Mouse (Mus musculus): ENCODE measurements at regions not wholly inside any gene's neighbourhood (a gene's known extent, or its start where the extent isn't known, plus 50 kb on each side); places are given as distances from the start of the nearest gene placed in this dataset.

GRCm38 (mm10) chr5:51906315-51907109 is 283.8 kb downstream of the Dhx15 start:
- Histone ChIP-seq H3K36me3 (ENCODE audit: insufficient read depth) (no peaks in the 10 kb centered on the region), H3K27me3 (ENCODE audit: insufficient read depth, low read length) (no peaks in the 10 kb centered on the region), H3K4me2 (no peak overlapping the region), H3K9ac (no peak overlapping the region), H3K4me1 (ENCODE audit: insufficient read depth) (no peaks in the 10 kb centered on the region), H3K4me3 (ENCODE audit: low read depth, low read length) (no peak overlapping the region), H3K27ac (ENCODE audit: low read depth) (0 out of 2 replicates have a peak overlapping the region, but pooled peaks have one; percentile 2), H3K9me3 (ENCODE audit: low read depth, low read length) (no peaks in the 10 kb centered on the region)
- DNase-seq, result peak; percentile 65
- ATAC-seq (ENCODE audit: insufficient read depth), result peak; percentile 88
- 35% methylated on average over 9 of the region's 9 CpGs for WGBS
- no peak for TF ChIP-seq CTCF (IDR thresholded peaks at IDR 0.05; ENCODE audit: low read depth)

- Histone ChIP-seq H3K9ac (no peak overlapping the region), H3K27ac (ENCODE audit: low read depth) (no peak overlapping the region), H3K4me1 (ENCODE audit: insufficient read depth) (no peaks in the 10 kb centered on the region), H3K27me3 (ENCODE audit: insufficient read depth, low read length) (no peaks in the 10 kb centered on the region), H3K4me2 (no peak overlapping the region), H3K36me3 (ENCODE audit: insufficient read depth) (no peaks in the 10 kb centered on the region), H3K4me3 (ENCODE audit: low read depth, low read length) (no peak overlapping the region), H3K9me3 (ENCODE audit: low read depth, low read length) (no peaks in the 10 kb centered on the region)
- 71% methylated on average over 8 of the region's 8 CpGs for WGBS
- TF ChIP-seq CTCF (IDR thresholded peaks at IDR 0.05; ENCODE audit: low read depth), result no peak
- no peak for DNase-seq
- ATAC-seq (ENCODE audit: insufficient read depth), result no peak
Measured at GRCm38 (mm10) chr5:51894159-51894558, 296.2 kb downstream of the Dhx15 start.

- no peak for DNase-seq
- no peak for TF ChIP-seq CTCF (IDR thresholded peaks at IDR 0.05; ENCODE audit: low read depth)
- H3K27me3 ChIP-seq (ENCODE audit: insufficient read depth, low read length), result no peaks in the 10 kb centered on the region
- no peak overlapping the region for H3K4me2 ChIP-seq
- H3K4me3 ChIP-seq (ENCODE audit: low read depth, low read length), result no peak overlapping the region
- no peak overlapping the region for H3K27ac ChIP-seq (ENCODE audit: low read depth)
- no peak overlapping the region for H3K9ac ChIP-seq
- no peaks in the 10 kb centered on the region for H3K9me3 ChIP-seq (ENCODE audit: low read depth, low read length)
- ATAC-seq (ENCODE audit: insufficient read depth), result no peak
- no peaks in the 10 kb centered on the region for H3K36me3 ChIP-seq (ENCODE audit: insufficient read depth)
- H3K4me1 ChIP-seq (ENCODE audit: insufficient read depth), result no peaks in the 10 kb centered on the region
- 79% methylated on average over 4 of the region's 4 CpGs for WGBS
Measured at GRCm38 (mm10) chr5:51891341-51891740, 299.0 kb downstream of the Dhx15 start.

- Histone ChIP-seq H3K9me3 (ENCODE audit: low read depth, low read length) (no peaks in the 10 kb centered on the region), H3K4me1 (ENCODE audit: insufficient read depth) (no peaks in the 10 kb centered on the region), H3K27me3 (ENCODE audit: insufficient read depth, low read length) (no peaks in the 10 kb centered on the region), H3K36me3 (ENCODE audit: insufficient read depth) (no peaks in the 10 kb centered on the region), H3K27ac (ENCODE audit: low read depth) (no peak overlapping the region), H3K4me3 (ENCODE audit: low read depth, low read length) (no peak overlapping the region), H3K9ac (no peak overlapping the region), H3K4me2 (no peak overlapping the region)
- ATAC-seq (ENCODE audit: insufficient read depth) (no peak), DNase-seq (no peak)
- WGBS, result 75% methylated on average over 7 of the region's 7 CpGs
- no peak for TF ChIP-seq CTCF (IDR thresholded peaks at IDR 0.05; ENCODE audit: low read depth)
Measured at GRCm38 (mm10) chr5:51888404-51888803, 301.9 kb downstream of the Dhx15 start.

- Histone ChIP-seq H3K36me3 (ENCODE audit: insufficient read depth) (no peaks in the 10 kb centered on the region), H3K27ac (ENCODE audit: low read depth) (no peak overlapping the region), H3K4me1 (ENCODE audit: insufficient read depth) (no peaks in the 10 kb centered on the region), H3K4me2 (no peak overlapping the region), H3K27me3 (ENCODE audit: insufficient read depth, low read length) (no peaks in the 10 kb centered on the region), H3K9me3 (ENCODE audit: low read depth, low read length) (no peaks in the 10 kb centered on the region), H3K9ac (no peak overlapping the region), H3K4me3 (ENCODE audit: low read depth, low read length) (no peak overlapping the region)
- ATAC-seq (ENCODE audit: insufficient read depth) (no peak), DNase-seq (no peak)
- TF ChIP-seq CTCF (IDR thresholded peaks at IDR 0.05; ENCODE audit: low read depth), result no peak
- 58% methylated on average over 4 of the region's 4 CpGs for WGBS
Measured at GRCm38 (mm10) chr5:51882594-51882993, 307.7 kb downstream of the Dhx15 start.

- ATAC-seq (ENCODE audit: insufficient read depth), result no peak
- no peaks in the 10 kb centered on the region for H3K4me1 ChIP-seq (ENCODE audit: insufficient read depth)
- 56% methylated on average over 3 of the region's 3 CpGs for WGBS
Measured at GRCm38 (mm10) chr5:51882173-51882572, 308.1 kb downstream of the Dhx15 start.

GRCm38 (mm10) chr5:51876846-51877245 is 309.3 kb upstream of the Ppargc1a start:
- Histone ChIP-seq H3K4me1 (ENCODE audit: insufficient read depth) (no peaks in the 10 kb centered on the region), H3K4me2 (no peak overlapping the region), H3K27ac (ENCODE audit: low read depth) (no peak overlapping the region), H3K27me3 (ENCODE audit: insufficient read depth, low read length) (no peaks in the 10 kb centered on the region), H3K9me3 (ENCODE audit: low read depth, low read length) (no peaks in the 10 kb centered on the region), H3K36me3 (ENCODE audit: insufficient read depth) (no peaks in the 10 kb centered on the region), H3K9ac (no peak overlapping the region), H3K4me3 (ENCODE audit: low read depth, low read length) (no peak overlapping the region)
- ATAC-seq (ENCODE audit: insufficient read depth), result no peak
- TF ChIP-seq CTCF (IDR thresholded peaks at IDR 0.05; ENCODE audit: low read depth), result no peak
- 74% methylated on average over 2 of the region's 2 CpGs for WGBS
- no peak for DNase-seq

More at GRCm38 (mm10) chr5:51882173-51882572, 308.1 kb downstream of the Dhx15 start:
- no peaks in the 10 kb centered on the region for H3K9me3 ChIP-seq (ENCODE audit: low read depth, low read length)
- H3K4me3 ChIP-seq (ENCODE audit: low read depth, low read length), result no peak overlapping the region
- no peak overlapping the region for H3K27ac ChIP-seq (ENCODE audit: low read depth)
- no peaks in the 10 kb centered on the region for H3K27me3 ChIP-seq (ENCODE audit: insufficient read depth, low read length)
- H3K36me3 ChIP-seq (ENCODE audit: insufficient read depth), result no peaks in the 10 kb centered on the region
- H3K9ac ChIP-seq, result no peak overlapping the region
- no peak overlapping the region for H3K4me2 ChIP-seq
- TF ChIP-seq CTCF (IDR thresholded peaks at IDR 0.05; ENCODE audit: low read depth), result no peak
- DNase-seq, result no peak
